Mouse (Mus musculus) bone marrow macrophage, adult 2 months (primary cell): ENCODE results near the gene Mettl8. TPM values are rescaled to one million over a fixed set of nuclear protein-coding genes. Genes with fewer than 3 reads are reported as not detected.

ENCODE experiments used
- H3K27ac ChIP-seq: 2 replicates; pipeline ENCODE4 v1.5.1; 2012; ENCODE audit warnings: low read depth, low read length; ENCODE audit not compliant: insufficient read depth
- H3K4me1 ChIP-seq: 2 replicates; pipeline ENCODE4 v1.6.1; 2012; ENCODE audit warnings: low read length; ENCODE audit not compliant: control insufficient read depth, insufficient read depth
- H3K4me3 ChIP-seq: 2 replicates; pipeline ENCODE4 v1.5.1; 2012; ENCODE audit warnings: mild to moderate bottlenecking, low read length, moderate library complexity; ENCODE audit not compliant: insufficient read depth
- CTCF ChIP-seq: IDR thresholded peaks from 2 replicates; pipeline ENCODE4 v1.5.1; 2012; ENCODE audit warnings: low read depth, mild to moderate bottlenecking, low read length, moderate library complexity
- POLR2A ChIP-seq: IDR thresholded peaks from 2 replicates; pipeline ENCODE4 v1.6.1; 2012; ENCODE audit warnings: mild to moderate bottlenecking, low read depth, low read length, borderline replicate concordance
- polyA plus RNA-seq: library from polyadenylated mRNA; stranded (reverse); fragments of >200 nt; gene quantifications from 2 replicates; pipeline ENCODE4 v1.2.4, GENCODE M21; 2012; ENCODE audit not compliant: missing spikeins, insufficient read depth, insufficient read length

Mettl8 gene
- polyA plus RNA-seq, 1 experiment, result 12.8 TPM

- Histone ChIP-seq H3K4me1 (peaks cover 6% of the 10 kb centered on the region), H3K4me3 (no peak overlapping the region), H3K27ac (no peak overlapping the region)
- no peak for TF ChIP-seq POLR2A
- TF ChIP-seq CTCF, result no peak
These were observed 136.9 kb downstream of the Mettl8 start for GRCm38 (mm10) chr2:70918516-70918915.

Other genes with a start within 250 kb of the Mettl8 start
- 44.3 and 52.2 TPM in 2 replicates for gene Tlk1, start 229.9 kb downstream of the Mettl8 start, polyA plus RNA-seq
- gene Dcaf17, start 255 bp downstream of the Mettl8 start, polyA plus RNA-seq, result 13.0 and 16.2 TPM in 2 replicates
- not detected in 2 replicates for gene Cybrd1, start 62.3 kb upstream of the Mettl8 start, polyA plus RNA-seq
- gene Dync1i2, start 156.1 kb upstream of the Mettl8 start, polyA plus RNA-seq, result 144 and 146 TPM in 2 replicates